Mouse (Mus musculus): Measurements from ENCODE around the gene Vamp5.

Gene Vamp5

DNA sequence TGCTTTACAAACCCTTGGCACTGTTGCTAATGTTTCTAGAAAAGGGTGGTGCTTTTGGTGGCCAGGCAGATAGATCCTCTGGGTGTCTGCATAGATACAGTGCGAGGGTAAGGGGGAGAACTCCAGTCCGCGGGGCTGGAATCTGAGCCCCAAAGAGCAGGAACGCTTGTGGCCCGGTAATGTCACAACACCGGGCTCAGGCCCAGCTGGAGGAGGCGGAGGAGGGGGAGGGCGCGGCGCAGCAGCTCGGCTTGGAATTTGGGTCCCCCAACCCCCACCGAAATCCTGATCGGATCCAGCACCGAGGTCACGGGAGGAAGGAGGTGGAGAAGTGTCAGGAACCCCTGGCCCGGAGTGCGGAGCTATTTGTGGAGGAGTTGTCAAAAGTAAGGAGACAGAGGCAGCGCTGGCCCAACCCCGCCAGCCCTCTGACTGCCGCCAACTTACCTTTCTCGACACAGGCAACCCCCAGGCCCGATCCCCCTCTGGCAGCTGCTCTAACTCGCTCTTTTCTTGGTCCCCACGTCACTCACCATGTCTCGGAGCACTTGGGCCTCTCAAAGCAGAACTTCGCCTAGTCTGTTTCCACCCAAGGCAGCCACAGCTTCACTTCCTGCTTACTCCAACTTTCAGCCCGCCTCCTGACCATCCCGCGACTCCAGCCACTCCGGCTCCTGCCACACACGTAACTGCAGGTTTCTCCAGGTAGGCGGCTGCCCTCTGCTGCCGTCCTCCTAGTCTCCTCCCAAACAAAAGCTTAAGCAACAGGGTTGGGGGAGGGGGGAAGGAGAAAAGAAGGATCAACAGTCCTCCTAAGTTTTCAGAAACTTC, 9.9 kb upstream of the Vamp5 start, which contains the start of gene Vamp8:
TSS of gene Vamp8 (minus strand) at position 763 of the 831 bp plus-strand sequence.
- DNase-seq (ENCODE audit: low read depth, low spot score) = peak; percentile 88

DNA sequence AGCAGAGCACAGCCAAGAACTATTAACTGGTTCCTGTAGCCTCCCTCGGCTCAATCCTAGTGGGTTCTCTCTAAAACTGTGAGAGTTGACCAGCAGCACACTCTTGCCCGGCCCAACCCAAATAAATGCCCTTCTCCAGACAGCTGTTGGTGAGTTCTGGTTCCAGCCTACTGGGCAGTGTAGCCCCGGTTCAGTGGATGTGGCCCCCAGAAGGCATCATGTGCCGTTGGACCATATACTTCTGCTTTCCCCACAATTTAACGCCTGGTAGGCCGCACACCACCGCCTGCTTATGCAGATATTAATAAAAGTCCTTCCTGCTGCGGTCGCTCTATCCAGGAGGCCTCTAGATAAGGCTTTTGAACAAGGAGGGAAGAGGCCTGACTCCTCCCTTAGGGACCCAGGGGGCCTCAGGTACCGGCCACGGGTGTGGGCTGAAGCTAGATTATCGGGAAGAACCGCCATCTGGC, 9.2 kb upstream of the Vamp5 start:
- peak; percentile 49 for DNase-seq (ENCODE audit: low read depth, low spot score)

DNA sequence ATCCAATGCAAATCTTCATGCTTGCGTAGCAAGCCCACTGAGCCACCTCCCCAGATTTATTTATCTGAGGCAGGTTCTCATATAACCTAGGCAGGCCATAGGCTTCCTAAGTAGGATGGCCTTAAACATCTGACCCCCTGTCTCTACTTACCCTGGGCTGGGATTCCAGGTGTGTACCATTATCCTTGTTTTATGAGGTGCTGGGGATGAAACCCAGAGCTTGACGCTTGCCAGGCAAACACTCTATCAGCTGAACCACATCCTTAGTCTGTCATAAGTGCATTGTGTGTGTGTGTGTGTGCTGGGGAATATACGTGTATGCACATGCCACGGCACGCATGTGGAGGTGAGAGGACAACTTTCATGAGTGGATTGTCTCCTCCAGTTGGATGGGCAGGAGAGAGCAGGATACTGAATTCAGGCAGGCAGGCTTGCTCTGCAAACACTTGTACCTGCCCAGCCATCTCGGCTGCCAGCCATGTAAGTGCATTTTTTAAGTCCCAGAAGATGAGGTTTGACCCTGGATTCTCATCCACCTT, 8.6 kb upstream of the Vamp5 start:
- no peak for DNase-seq (ENCODE audit: low read depth, low spot score)

DNA sequence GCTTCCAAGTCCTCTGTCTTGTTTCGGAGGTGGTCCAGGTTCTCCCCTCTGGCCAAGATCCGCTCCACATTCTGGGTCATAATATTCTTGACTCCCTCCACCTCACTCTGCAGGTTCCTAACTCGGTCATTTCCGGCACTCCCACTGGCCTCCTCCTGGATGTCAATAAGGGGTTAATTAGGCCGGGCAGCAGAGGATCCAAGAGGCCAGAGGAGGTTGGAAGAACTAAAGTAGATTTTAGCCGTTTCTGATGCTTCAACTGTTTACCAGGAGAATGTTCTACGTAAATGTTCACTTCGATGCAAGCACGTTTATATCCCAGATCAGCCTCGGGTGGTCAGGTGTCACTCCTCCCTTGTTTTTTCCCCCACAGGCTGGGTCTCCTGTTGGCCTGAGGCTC, 8.0 kb upstream of the Vamp5 start:
- no peak for DNase-seq (ENCODE audit: low read depth, low spot score)

DNA sequence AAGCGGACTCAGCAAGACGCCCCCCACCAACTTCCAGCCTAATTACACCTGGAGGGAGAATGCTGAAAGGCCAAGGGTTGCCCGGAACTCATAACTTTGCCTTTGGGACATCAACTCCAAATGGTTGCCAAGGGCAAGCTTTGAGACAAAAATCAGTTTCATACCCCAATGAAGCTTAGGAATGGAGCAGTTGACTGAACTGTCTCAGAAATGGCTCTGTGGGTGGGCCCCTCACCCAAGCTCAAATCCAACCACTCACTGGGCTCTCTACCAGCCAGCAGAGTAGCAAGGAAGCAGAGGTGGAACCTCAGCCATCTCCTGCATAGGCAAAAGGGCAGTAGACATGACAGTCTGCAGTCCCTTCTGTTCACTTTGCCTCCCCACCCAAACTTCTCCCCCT, 7.5 kb upstream of the Vamp5 start:
- no peak for DNase-seq (ENCODE audit: low read depth, low spot score)

DNA sequence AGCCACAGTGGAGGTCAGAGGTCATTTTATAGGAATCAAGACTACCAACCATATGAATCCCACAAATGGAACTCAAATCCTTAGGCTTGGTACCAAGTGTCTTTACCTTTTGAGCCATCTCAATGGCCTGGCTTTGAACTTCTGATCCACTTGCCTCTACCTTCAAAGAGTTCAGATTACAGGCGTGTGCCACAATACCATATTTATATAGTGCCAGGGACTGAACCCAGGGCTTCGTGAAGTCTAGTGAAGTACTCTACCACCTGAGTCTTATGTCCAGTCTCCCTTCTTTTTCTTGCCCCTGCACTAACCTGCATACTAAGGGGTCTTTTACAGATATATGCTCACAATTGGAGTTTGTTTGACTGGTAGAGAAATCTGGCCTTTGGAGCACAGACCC, 6.3 kb upstream of the Vamp5 start:
- no peak for DNase-seq (ENCODE audit: low read depth, low spot score)

DNA sequence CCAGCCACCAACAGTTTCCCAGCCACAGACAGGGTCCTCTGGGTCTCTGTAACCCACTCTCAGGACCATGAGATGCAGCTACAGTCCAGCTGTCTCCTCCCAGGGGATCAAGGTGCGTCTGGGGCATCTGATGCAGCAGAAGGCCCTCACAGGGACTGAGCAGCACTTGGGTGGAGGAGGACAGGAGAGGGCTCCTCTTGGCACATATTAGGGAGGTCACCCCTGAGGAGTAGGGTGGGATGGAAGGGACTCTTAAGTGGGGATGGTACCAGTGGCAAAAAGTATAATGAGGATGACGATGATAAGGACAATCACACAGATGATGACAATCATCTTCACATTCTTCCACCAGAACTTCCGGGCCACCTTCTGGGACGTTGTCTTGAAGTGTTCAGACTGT, 5.0 kb upstream of the Vamp5 start:
- no peak for DNase-seq (ENCODE audit: low read depth, low spot score)

DNA sequence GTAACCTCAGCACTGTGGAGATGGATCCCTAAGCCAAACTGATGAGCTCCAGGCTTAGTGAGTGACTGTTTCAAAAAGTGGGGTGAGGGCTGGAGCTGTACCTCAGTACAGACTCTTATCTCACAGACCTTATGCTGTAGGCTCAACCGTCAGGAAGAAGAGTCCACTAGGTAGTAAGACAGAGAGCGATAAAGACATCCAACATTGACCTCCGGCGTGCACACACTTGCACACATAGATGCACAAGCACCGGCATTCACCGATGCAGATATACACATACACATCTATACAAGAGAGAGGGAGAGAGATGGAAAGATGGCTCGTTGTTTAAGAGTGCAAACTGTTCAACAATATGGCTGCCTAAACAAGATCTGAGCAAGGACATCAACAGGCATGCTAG, 3.7 kb upstream of the Vamp5 start:
- DNase-seq (ENCODE audit: low read depth, low spot score) = no peak

DNA sequence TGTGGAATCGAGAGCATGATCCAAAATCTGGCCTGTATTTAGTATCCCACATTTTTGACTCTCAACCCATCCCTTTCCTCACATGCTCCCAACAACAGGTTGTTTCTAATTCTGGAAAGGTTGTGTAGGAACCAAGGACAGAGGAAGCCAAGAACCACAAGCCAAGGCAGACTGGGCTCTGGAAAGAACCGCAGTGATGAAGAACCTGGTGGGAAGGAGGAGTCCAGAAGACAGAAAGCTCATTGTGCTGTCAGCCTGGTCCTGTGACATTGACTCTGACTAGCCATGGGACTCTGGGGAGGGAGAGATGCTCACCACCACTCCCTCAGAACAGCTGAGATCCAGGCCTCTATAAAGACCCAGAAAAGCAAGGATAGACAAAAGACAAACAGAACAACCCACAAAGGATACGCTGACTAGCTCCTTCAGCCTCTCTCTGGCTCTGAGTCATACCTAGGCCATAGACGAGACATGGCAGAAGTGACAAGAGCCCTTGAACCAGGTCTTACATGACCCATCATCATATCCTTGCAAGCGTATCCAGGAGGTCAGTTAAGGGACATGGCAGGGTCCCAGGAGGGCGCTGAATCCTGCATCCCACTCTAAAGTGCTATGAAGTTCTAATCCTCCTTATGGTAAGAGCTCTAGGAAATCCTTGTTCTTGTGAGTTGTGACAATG, 3.0 kb upstream of the Vamp5 start:
- DNase-seq (ENCODE audit: low read depth, low spot score) = no peak

DNA sequence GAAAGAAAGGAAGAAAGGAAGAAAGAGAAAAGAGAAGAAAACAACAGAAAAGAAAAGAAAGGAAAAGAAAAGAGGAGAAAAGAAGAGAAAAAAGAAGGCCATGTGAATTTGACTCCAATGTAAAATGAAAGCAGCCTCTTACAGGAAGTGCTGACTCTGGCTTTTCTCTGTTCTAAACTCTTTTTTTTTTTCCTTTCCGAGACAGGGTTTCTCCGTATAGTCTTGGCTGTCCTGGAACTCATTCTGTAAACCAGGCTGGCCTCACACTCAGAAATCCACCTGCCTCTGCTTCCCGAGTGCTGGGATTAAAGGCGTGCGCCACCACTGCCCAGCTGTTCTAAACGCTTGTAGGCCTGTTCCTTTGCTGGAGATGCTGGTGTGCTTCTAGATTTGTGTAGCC, 2.2 kb upstream of the Vamp5 start:
- DNase-seq (ENCODE audit: low read depth, low spot score) = no peak

DNA sequence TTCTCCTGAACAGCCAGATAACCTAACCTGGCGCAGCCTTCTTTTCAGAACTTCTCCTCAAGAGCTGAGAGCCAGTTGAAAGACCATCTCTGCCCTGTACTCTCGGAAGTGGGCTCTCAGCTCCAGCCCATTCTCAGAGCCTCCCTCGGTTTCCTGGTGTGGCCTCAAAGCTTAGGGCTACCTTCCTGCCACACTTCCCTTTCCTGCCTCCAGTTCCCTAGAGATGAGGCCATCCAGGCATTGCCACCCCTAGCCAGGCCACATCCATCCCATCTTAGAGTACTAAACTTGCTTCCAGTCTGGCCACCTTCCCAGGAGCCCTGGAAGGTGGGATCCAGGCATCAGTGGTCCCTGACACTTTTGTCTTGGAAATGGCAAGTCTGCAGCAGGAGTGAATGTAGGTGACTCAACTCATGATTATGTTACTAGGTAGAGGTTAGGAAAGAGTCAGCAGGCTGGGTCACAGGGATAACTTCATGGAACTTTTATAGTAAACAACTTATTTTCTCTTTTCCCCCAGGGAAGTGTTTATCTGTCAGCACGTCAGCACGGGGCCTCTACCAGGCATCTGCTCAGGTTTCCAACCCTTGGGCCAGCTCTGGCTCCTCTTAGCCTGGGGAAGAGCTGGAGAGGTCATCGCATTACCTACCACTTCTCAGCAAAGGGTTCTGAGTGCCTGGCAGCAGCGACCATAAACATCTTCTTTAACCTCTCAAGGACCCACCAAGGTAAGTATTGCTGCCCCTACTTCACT, 714 bp downstream of the Vamp5 start:
- no peak for DNase-seq (ENCODE audit: low read depth, low spot score)

DNA sequence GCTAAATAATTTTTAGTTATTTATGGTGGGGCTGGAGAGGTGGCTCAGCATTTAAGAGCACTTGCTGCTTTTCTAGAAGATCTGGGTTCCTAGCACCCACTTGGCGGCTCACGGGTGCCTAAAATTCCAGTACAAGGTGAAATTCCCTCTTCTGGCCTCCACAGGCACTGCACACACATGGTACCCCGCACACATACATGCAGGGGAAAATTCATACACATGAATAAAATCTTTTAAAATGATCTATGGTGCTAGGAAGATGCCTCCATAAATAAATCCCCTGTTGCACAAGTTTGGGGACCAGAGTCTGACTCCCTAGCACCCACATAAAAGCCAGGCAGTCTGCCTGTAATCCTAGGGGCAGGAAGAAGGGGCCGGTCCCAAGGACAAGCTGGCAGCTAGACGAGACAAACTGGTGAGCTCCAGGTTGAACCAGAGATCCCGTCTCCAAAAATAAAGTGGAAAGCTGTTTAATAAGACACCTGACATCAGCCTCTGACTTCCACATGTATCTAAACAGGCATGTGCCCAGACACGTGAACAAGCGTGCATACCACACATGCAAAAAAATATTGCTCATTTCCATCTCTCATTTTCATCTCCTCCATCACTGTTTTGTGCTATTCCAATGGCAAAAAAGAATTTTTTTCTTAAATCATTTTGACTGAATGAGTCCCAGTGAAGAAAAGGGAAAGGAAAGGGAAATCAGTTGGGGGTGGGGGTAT, 1.6 kb downstream of the Vamp5 start:
- no peak for DNase-seq (ENCODE audit: low read depth, low spot score)

DNA sequence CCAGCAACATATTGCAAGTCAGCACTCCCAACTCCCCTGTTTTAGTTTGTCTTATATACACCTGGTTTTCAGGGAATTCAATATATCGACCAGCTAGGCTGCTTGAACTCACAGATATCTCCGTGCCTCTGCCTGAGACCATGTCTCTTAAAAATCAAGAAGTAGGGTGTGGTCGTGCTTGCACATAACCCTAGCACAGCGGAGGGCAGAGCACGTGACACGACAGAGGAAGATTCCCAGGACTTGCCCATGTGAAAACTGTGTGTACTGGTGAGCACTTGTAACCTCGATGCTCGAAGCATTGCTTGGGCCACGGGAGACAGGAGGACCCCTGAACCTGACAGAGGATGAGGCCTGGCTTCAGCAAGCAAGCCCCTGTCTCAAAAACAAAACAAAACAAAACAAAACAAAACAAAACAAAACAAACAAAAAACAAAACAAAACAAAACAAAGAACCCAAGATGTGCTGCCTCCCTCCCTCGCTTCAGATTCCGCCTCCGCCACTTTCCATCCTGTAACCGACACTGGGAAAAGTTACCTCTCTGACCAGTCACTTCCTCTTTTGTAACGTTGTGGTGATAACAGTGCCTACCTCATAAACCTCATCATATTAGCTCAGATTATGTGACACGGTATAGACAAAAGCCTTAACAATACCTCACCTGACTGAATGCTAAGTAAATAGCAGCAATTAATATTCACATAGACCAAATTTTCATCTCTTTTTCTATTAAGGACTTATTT, 5.3 kb downstream of the Vamp5 start:
- peak; percentile 36 for DNase-seq (ENCODE audit: low read depth, low spot score)

DNA sequence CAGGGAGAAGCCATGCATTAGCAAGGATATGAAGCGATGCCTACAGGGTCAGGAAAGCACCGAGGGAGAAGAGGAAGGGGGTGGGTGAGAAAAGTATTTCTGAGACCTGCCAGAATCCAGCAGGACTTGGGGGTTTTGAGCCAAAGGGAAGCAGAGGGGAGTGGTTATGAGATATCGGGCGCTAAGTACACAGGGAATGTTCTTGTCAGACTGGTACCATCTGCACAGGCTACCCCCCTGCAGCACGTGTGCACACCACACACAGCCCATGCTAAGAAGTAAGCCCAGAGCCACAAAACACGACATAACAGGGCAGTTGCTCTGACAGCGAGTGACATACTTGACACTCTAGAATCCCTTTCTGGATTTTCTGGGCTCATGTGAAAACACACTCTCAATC, 6.1 kb downstream of the Vamp5 start:
- no peak for DNase-seq (ENCODE audit: low read depth, low spot score)

DNA sequence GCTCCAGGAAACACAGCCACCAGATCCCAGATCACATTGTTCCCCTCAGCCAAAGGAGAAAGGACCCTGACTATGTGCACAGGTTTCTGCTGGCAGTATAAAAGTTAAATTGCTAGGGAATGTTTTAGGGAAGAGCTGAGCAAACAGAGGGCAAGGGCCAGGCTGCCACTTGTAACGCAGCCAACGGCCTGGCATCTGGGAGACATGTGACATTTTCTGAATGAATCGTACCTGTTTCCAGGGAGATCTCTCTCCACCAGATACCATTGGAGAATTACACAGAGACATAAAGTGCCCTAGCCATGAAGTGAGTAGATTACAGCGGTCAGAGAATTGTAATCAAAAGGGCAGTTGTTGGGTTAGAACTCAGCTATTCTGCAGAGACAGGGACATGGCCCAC, 7.1 kb downstream of the Vamp5 start:
- no peak for DNase-seq (ENCODE audit: low read depth, low spot score)

DNA sequence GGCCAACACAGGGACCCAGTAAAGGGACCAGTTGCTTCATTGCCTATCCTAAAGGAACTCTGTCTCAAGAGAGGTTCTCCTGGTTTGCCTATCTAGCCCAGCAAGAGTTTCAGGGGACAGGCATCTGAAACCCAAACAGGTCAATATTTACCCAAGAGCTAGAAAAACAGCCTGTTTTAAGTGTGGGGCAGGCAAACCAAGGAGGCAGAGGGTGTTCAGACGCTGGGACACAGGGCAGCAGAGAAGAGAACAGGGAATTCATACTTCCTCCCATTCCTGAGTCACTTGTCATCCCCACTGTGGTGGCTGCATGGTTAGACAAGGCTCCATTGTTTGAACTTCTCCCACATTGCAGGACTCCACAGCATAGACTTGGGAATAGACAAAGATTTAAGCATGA, 8.7 kb downstream of the Vamp5 start:
- DNase-seq (ENCODE audit: low read depth, low spot score) = no peak

DNA sequence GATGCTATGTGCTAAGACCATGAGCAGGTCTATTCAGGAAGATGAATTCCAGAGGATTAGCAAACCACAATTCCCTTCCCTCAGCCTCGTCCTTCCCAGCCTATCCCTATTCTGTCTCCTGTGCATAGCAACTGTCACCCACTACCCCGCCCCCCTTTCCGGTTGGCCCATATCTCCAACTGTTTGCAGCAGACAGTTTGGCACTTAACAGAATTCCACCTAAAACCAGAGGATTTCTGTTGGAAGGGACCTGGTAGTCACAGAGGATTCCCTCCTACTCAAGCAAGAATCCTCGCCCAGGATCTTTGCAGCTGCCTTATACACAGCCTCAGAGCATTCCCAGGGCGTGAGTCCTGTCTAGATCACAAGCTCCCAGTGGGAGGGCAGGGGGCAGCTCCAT, 9.1 kb downstream of the Vamp5 start:
- peak; percentile 65 for DNase-seq (ENCODE audit: low read depth, low spot score)

DNA sequence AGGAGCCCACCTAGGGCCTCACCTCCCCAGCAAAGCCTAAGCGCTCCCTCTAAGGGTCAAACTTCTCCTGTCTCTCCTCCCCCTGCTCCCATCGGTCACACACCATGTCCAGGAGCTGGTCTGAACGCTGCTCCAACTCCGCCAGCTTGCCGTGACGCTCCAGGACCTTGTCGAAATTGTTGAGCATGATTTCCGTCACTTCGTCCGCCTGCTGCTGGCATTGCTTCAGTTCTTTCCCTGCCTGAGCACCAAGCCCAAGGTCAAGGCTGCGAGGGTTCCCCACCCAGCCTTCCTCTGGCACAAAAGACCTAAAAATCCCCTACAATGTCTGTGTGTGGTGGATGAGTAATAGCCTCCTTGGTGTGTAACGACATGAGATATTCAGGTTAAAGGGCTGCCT, 10.2 kb downstream of the Vamp5 start:
- no peak for DNase-seq (ENCODE audit: low read depth, low spot score)

DNA sequence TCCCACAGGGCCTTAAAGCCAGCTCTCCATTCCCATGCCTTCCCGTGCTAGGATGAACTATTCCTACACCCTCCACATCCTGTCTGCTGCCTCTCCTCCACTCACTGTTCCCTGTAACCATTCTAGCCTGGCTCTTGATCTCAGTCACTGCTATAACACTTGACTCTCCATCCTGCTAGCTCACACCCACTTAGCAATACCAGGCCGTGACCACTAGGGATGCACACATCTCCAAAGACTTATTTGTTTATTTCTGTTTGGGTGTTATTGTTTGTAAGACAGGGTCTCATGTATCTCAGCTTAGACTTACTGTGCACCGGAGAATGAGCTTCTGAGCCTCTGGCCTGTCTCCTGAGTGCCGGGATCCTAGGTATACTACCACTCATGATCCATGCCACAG, 10.7 kb downstream of the Vamp5 start:
- DNase-seq (ENCODE audit: low read depth, low spot score) = peak; percentile 52

DNA sequence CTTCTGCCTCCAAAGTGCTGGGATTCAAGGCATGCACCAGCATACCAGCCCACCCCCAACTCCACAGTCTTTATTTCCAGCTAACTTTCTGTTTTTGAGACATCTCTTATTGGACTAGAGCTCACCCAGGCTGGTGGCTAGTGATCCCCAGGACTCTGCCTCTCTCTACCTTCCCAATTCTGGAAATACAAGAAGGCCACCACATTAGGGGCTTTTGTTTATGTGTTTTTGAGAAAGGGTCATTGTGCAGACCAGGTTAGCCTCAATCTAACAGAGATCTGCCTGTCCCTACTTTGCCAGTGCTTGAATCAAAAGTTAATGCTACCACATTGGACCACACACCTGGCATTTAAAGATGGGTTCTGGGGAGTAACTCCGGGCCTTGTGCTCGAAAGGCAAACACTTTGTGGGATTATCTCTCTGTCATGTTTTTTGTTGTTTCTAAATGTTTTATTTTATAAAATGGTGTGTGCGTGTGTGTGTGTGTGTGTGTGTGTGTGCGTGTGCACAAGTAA, 12.8 kb downstream of the Vamp5 start:
- DNase-seq (ENCODE audit: low read depth, low spot score) = no peak

All from R1 (cell line).